Mouse (Mus musculus) neural tube, embryonic 14.5 days (tissue): Measurements from ENCODE around the gene Klhdc8a. TPM values are rescaled to one million over a fixed set of nuclear protein-coding genes. Genes with fewer than 3 reads are reported as not detected.
"Not testable (repeated sequence)": the region's sequence is repeated elsewhere in the genome, so short reads cannot be mapped to it uniquely, and the experiment has no call there.

Source experiments
- ATAC-seq: fragments of 200-750 bp; cut with Nextera tagmentation; 2 replicates; pipeline ENCODE4 v1.8.0; 2017; ENCODE audit warnings: low read depth, mild to moderate bottlenecking, moderate TSS enrichment, moderate library complexity
- H3K27ac ChIP-seq: fragments of 300-500 bp; sonication (generic); 2 replicates; pipeline ENCODE4 v1.5.1; 2014; ENCODE audit warnings: low read depth, mild to moderate bottlenecking, control low read depth, low read length, moderate library complexity, mixed read lengths
- H3K27me3 ChIP-seq: fragments of 300-500 bp; sonication (generic); 2 replicates; pipeline ENCODE4 v1.6.1; 2014; ENCODE audit warnings: low read length; ENCODE audit not compliant: control insufficient read depth, insufficient read depth
- H3K36me3 ChIP-seq: fragments of 300-500 bp; sonication (generic); 2 replicates; pipeline ENCODE4 v1.6.1; 2014; ENCODE audit warnings: low read length, mixed read lengths; ENCODE audit not compliant: control insufficient read depth, insufficient read depth
- H3K4me1 ChIP-seq: fragments of 300-500 bp; sonication (generic); 2 replicates; pipeline ENCODE4 v1.6.1; 2014; ENCODE audit warnings: low read length; ENCODE audit not compliant: control insufficient read depth, insufficient read depth
- H3K4me2 ChIP-seq: fragments of 300-500 bp; sonication (generic); 2 replicates; pipeline ENCODE4 v1.6.1; 2014; ENCODE audit warnings: mild to moderate bottlenecking, low read depth, low read length, control low read depth
- H3K4me3 ChIP-seq: fragments of 300-500 bp; sonication (generic); 2 replicates; pipeline ENCODE4 v1.5.1; 2014; ENCODE audit warnings: low read depth, low read length, control low read depth, mixed read lengths
- H3K9ac ChIP-seq: fragments of 300-500 bp; sonication (generic); replicated peaks from 2 replicates; pipeline ENCODE4 v1.6.1; 2014; ENCODE audit warnings: low read depth, mild to moderate bottlenecking, control low read depth, low read length, mixed read lengths
- H3K9me3 ChIP-seq: fragments of 300-500 bp; sonication (generic); 2 replicates; pipeline ENCODE4 v1.6.1; 2016; ENCODE audit warnings: low read length; ENCODE audit not compliant: control insufficient read depth
- WGBS: fragments of 180-500 bp; shearing (Covaris S2); extraction: QIAGEN DNeasy Blood & Tissue Kit; methylation state at CpG from one replicate; pipeline ENCODE4 v1.1.7; 2014; 5-methylcytosine and 5-hydroxymethylcytosine counted together
- polyA plus RNA-seq: library from polyadenylated mRNA; unstranded; fragments of >200 nt; fragmentation: Nextera tagmentation; extraction: Ambion mirVana; gene quantifications from 2 replicates; pipeline ENCODE4 v1.2.1, GENCODE M21; 2014

The Klhdc8a gene
- polyA plus RNA-seq, 1 experiment from 2014 or later: 8.4 TPM

DNA sequence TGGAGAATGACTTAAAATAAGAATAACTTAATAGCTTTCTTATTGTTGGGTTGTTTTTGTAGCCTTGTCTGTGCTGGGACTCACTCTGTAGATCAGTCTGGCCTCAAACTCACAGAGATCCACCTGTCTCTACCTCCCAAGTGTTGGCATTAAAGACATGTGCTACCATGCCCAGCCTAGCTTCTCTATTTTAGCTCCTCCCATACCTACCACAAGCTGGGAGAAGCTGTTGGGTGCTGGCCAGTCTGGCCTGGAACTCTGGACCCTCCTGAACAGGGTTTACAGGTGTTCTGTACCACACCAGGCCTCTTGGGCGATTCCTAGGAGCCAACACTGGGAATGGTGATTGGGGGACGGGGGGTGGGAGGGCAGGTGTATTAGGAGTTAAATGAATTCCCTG is 44.8 kb downstream of the Klhdc8a start:
- Histone ChIP-seq H3K9me3 (no peaks in the 10 kb centered on the region), H3K36me3 (no peaks in the 10 kb centered on the region), H3K9ac (no peak overlapping the region), H3K4me2 (no peak overlapping the region), H3K27ac (no peak overlapping the region), H3K4me1 (no peaks in the 10 kb centered on the region), H3K4me3 (no peak overlapping the region), H3K27me3 (no peaks in the 10 kb centered on the region)
- WGBS: 86% methylated on average over 2 of the region's 2 CpGs
- no peak for ATAC-seq

DNA sequence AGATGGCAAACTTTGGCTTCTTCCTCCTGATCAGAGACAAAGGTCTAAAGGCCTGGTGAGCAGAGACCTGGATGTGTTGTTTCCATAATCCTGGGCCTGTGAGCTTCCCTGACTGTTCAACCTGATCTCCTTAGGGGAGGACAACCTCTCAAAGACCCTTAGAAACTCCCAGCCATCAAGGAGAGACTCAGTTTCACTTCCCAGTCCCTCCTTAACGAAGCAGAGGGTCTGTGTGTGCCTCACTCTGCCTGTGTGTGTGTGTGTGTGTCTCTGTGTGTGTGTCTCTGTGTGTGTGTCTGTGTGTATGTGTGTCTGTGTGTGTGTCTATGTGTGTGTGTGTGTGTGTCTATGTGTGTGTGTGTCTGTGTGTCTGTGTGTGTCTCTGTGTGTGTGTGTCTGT is 45.2 kb downstream of the Klhdc8a start:
- Histone ChIP-seq H3K9me3 (no peaks in the 10 kb centered on the region), H3K36me3 (no peaks in the 10 kb centered on the region), H3K4me3 (no peak overlapping the region), H3K4me2 (no peak overlapping the region), H3K9ac (no peak overlapping the region), H3K27ac (no peak overlapping the region), H3K27me3 (no peaks in the 10 kb centered on the region), H3K4me1 (no peaks in the 10 kb centered on the region)
- no peak for ATAC-seq
- 88% methylated on average over 1 of the region's 1 CpGs for WGBS

DNA sequence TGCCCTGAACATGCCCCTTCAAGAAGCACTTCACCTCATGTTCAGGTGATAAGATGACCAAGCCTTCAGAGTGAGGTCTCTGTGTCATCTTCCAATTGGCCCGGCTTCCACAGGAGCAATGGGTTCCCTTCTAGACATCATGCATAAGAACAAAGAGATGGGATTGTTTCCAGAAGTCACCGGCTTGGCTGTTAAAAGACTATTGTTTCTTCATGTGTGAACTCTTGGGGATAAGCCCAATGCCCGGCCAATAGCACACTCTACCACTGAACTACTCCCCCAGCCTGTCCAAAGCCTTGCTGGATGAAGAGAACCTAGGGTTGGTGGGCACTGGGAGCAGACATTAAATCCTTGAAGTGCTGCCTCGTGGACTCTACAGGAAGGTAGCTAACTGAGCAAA is 47.1 kb downstream of the Klhdc8a start:
- Histone ChIP-seq H3K9me3 (no peaks in the 10 kb centered on the region), H3K9ac (no peak overlapping the region), H3K27me3 (no peaks in the 10 kb centered on the region), H3K27ac (no peak overlapping the region), H3K36me3 (no peaks in the 10 kb centered on the region), H3K4me3 (no peak overlapping the region), H3K4me2 (no peak overlapping the region), H3K4me1 (no peaks in the 10 kb centered on the region)
- ATAC-seq: no peak
- WGBS: 73% methylated on average over 4 of the region's 4 CpGs

DNA sequence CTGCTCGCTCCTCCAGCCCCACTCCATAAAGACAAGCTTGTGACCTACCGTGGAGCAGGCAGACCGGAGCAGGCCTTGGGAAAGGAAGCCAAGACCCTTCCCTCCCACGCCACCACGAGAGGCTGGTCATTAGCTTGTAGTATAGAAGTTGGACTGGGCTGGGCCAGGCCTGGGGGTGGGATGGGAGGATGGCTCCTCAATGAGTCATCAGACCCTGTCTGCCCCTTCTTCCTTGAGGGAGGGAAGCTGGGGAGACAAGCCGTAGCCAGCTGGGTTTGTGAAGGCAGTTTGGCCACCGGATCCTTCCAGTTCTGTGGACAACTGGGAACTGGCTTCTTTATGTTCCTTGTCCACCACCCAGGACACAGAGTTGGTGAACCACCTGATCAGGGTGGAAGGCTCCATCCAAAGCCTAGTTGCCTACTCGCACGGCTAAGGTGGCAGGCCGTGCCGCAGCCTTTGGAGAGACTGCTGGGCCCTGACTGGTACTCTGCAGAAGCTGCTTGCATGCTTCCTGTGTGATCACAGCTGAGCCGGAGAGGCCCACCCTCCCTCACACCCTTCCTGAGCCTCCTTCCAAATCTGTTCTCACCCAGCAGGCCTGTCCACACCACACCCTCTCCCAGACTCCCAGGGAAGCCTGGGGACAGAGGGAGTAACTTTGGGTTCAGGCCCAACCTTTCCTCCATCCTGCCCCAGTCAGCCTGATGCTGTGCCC is 47.9 kb downstream of the Klhdc8a start:
- Histone ChIP-seq H3K36me3 (no peaks in the 10 kb centered on the region), H3K27ac (no peak overlapping the region), H3K9me3 (no peaks in the 10 kb centered on the region), H3K27me3 (no peaks in the 10 kb centered on the region), H3K4me2 (no peak overlapping the region), H3K4me1 (no peaks in the 10 kb centered on the region), H3K9ac (no peak overlapping the region), H3K4me3 (no peak overlapping the region)
- no peak for ATAC-seq
- 88% methylated on average over 12 of the region's 12 CpGs for WGBS

DNA sequence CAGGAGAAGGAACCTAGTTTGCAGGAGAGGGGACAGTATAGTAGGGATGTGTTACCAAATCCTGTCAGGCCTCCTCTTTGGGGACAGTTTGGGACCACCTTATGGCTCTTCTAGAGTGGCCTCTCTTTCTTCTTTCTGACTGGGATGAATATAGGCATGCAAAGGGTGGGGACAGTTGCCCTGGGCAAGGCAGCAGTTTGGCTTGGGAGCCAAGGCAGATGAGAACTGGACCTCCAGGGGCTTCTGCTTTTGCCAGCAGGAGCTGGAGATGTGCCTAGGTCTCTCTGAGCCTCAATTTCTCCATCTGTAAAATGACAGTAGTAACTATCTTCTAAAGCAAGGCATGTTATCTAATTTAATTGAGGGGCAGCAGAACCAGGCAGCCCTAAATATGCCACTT is 48.5 kb downstream of the Klhdc8a start:
- H3K4me2 ChIP-seq: no peak overlapping the region
- no peaks in the 10 kb centered on the region for H3K27me3 ChIP-seq
- no peaks in the 10 kb centered on the region for H3K9me3 ChIP-seq
- no peak overlapping the region for H3K4me3 ChIP-seq
- no peak overlapping the region for H3K9ac ChIP-seq
- H3K4me1 ChIP-seq: no peaks in the 10 kb centered on the region
- no peak overlapping the region for H3K27ac ChIP-seq
- ATAC-seq: no peak
- H3K36me3 ChIP-seq: no peaks in the 10 kb centered on the region

DNA sequence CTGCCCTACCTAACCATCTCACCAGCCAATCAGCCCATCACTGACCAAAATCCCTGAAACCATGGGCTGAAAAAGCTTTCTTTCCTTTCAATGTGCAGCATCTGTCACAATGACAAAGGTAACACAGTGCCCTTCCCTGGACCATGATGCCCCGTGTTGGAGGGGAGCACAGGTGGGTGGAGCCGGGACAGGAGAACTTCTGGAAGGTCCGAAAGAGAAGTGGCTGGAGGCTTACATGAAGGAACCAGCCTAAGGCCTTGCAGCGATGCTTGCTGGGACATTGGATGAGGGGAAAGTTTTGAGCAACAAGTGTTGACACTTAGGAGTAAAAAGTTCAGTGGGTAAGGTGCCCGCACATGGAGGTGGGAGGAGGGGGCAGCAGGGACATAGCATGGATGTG is 50.0 kb downstream of the Klhdc8a start:
- H3K9me3 ChIP-seq: no peaks in the 10 kb centered on the region
- no peaks in the 10 kb centered on the region for H3K36me3 ChIP-seq
- H3K4me1 ChIP-seq: no peaks in the 10 kb centered on the region
- H3K4me3 ChIP-seq: no peak overlapping the region
- no peak for ATAC-seq
- no peaks in the 10 kb centered on the region for H3K27me3 ChIP-seq
- H3K27ac ChIP-seq: no peak overlapping the region
- 86% methylated on average over 5 of the region's 5 CpGs for WGBS
- H3K4me2 ChIP-seq: no peak overlapping the region
- no peak overlapping the region for H3K9ac ChIP-seq

DNA sequence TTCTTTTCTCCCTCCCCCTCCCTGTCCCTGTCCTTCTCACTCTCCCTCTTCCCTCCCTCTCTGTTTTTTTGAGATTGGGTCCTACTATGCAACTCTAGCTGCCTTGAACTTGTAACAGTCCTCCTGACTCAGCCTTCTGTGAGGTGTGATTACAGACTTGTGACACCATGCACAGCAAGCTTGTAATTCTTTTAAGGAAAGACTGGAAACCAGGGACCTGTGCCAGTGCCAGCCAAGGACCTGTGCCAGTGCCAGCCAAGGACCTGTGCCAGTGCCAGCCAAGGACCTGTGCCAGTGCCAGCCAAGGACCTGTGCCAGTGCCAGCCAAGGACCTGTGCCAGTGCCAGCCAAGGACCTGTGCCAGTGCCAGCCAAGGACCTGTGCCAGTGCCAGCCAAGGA is 50.6 kb downstream of the Klhdc8a start:
- H3K9ac ChIP-seq, H3K9me3 ChIP-seq, H3K4me1 ChIP-seq, ATAC-seq, H3K27ac ChIP-seq, H3K36me3 ChIP-seq, H3K4me2 ChIP-seq, H3K4me3 ChIP-seq, H3K27me3 ChIP-seq: not testable (repeated sequence)

DNA sequence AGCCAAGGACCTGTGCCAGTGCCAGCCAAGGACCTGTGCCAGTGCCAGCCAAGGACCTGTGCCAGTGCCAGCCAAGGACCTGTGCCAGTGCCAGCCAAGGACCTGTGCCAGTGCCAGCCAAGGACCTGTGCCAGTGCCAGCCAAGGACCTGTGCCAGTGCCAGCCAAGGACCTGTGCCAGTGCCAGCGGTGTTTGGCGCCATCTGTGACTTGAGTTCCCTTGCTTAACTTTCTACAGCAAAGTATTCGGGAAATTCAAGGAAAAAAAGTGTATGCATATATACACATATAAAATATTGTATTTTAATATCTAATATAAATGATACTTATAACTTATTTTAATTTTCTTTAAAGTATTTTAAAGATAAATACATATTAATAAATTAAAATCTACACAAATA is 51.2 kb downstream of the Klhdc8a start:
- ATAC-seq, H3K4me3 ChIP-seq, H3K4me2 ChIP-seq, H3K9ac ChIP-seq, H3K36me3 ChIP-seq, H3K27ac ChIP-seq, H3K27me3 ChIP-seq, H3K9me3 ChIP-seq, H3K4me1 ChIP-seq: not testable (repeated sequence)
- 93% methylated on average over 3 of the region's 3 CpGs for WGBS

DNA sequence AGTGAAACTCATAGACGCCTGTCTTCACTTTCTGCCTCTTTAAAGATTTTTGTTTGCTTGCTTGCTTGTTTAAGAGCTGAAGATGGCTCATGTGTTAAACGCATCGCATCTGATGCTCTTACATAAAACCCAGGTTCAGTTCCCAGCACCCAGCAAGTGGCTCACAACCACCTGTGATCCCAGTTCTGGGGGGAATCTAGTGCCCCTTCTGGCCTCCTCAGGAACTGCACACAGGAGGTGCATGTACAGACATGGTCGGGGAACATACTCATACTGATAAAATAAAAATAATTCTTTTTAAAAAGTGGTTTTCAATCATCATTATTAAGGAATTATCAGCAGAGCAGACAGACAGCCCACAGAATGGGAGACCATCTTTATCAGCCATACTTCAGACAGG is 52.6 kb downstream of the Klhdc8a start:
- H3K9me3 ChIP-seq: no peaks in the 10 kb centered on the region
- no peak overlapping the region for H3K9ac ChIP-seq
- H3K27ac ChIP-seq: no peak overlapping the region
- WGBS: 97% methylated on average over 4 of the region's 4 CpGs
- H3K4me1 ChIP-seq: no peaks in the 10 kb centered on the region
- no peak overlapping the region for H3K4me3 ChIP-seq
- H3K27me3 ChIP-seq: no peaks in the 10 kb centered on the region
- no peaks in the 10 kb centered on the region for H3K36me3 ChIP-seq
- H3K4me2 ChIP-seq: no peak overlapping the region
- no peak for ATAC-seq
